In genomic region chr14:56667969-56668802, GRCm38 (mm10) we compare ENCODE assay signal across 8 mouse cellular contexts. TPM values are rescaled to one million over a fixed set of nuclear protein-coding genes. Genes with fewer than 3 reads are reported as not detected.
DNase-seq lines count a peak whose midpoint lies in the region; ATAC-seq and TF ChIP-seq lines count a peak whose summit lies in the region.

Gene Mphosph8, plus strand, starts transcription at chr14:56668248.

- in situ Hi-C loops in Patski (cut with MboI; ENCODE audit: low pct_unique_long_range_greater_than_20kb): no loop called here

- H3K27ac ChIP-seq in hindbrain, embryonic 13.5 days: peak within 1 kb of the TSS; percentile 93

- POLR2A ChIA-PET in Patski (lab: Charles Lee): no interaction called here

- no peaks in the 10 kb centered on the region for H3K27me3 ChIP-seq in Patski
- no peaks in the 10 kb centered on the region for H3K27me3 ChIP-seq in hindbrain, embryonic 13.5 days

- no peaks in the 10 kb centered on the region for H3K9me3 ChIP-seq in hindbrain, embryonic 13.5 days

- peak; percentile 93 for DNase-seq in Patski (ENCODE audit: low read depth, low spot score)
- peak; percentile 99 to 100 for DNase-seq in cerebellum, postnatal 14 days
- DNase-seq in frontal cortex, postnatal 14 days (ENCODE audit: low spot score in 2 of 2): peak; percentile 99 to 100
- DNase-seq in layer of hippocampus, postnatal 25 days (ENCODE audit: extremely low spot score in 1 of 2, low spot score in 1 of 2): peak; percentile 97 to 99
- peak; percentile 100 for DNase-seq in lung, postnatal 25 days (ENCODE audit: low spot score)
- peak; percentile 99 for DNase-seq in retina, embryonic 14.5 days (ENCODE audit: low spot score)
- DNase-seq in thymus, postnatal 4 days: peak; percentile 97

- peak within 1 kb of the TSS; percentile 70 for H3K4me2 ChIP-seq in hindbrain, embryonic 13.5 days

- peak within 1 kb of the TSS; percentile 92 for H3K4me3 ChIP-seq in hindbrain, embryonic 13.5 days

- H3K4me1 ChIP-seq in hindbrain, embryonic 13.5 days (replicated peaks): peaks cover 27% of the 10 kb centered on the region

- TF ChIP-seq CTCF in Patski (IDR thresholded peaks at IDR 0.05): no peak

- CTCF ChIA-PET in Patski (lab: Charles Lee): no interaction called here

- peaks cover 10% of the 10 kb centered on the region for H3K36me3 ChIP-seq in hindbrain, embryonic 13.5 days

- H3K9ac ChIP-seq in hindbrain, embryonic 13.5 days: peak within 1 kb of the TSS; percentile 86

- peak; percentile 98 for ATAC-seq in Patski
- ATAC-seq in hindbrain, embryonic 13.5 days (ENCODE audit: low FRiP score): peak; percentile 100

- under 1% methylated on average over 70 of the region's 70 CpGs for WGBS in hindbrain, embryonic 13.5 days

RNA-seq across cellular contexts. Expression of gene Mphosph8, which starts in this region (rescaled TPM):
- 38.7 TPM for polyA plus RNA-seq in Patski (2021)
- polyA plus RNA-seq in hindbrain, embryonic 13.5 days (2015; fragmentation: Nextera tagmentation; extraction: Ambion mirVana): 48.2 and 48.5 TPM in 2 replicates
- total RNA-seq in layer of hippocampus, postnatal 25 days (2021): 10 to 100 TPM; 48.6 to 49.8 TPM

Comparison
In these comparisons a context has a peak if more than half of its experiments do, and no peak if none do; other contexts are left out.
1. Peak in every context shown above with its lines: DNase-seq, ATAC-seq, H3K4me3 ChIP-seq and H3K27ac ChIP-seq.